Mouse (Mus musculus): ENCODE measurements around the gene Gm49388.

DNA sequence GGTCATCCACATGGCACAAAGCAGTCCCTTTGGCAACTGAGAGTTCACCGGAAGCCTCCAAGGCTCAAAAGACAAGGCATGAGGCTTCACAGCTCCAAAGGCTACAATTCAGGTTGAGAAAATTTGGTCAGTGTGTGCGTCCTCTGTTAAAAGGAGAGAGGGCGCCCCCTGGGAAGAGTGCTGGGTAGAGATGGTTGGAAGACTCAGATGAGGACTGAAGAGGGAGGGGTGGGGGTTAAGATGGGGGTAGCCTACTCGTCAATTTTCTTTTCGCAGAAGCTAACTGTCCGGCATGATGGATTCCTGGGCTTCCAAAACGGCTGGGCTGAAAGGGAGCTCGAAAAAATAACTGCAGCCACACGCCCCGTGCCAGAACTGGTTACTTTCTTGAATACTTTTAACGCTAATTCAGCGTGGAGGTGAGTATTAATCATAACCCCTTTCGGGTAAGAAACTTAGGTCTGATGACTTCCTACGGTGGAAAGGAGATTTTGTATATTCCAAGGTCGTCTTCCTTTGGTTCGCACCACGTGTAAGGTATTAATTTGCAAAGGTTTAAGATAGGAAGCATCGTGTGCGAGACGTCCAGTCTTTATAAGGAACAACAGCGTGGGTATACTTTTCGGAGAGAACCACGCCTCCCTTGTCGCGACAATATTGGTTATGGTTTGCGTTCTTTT lies 40.9 kb upstream of the Gm49388 start, which contains the start of gene Fbxl19:
- no peak for TF ChIP-seq CEBPB (IDR thresholded peaks at IDR 0.05; ENCODE audit: insufficient read depth, poor library complexity, severe bottlenecking)
- no peak for TF ChIP-seq POLR2A (IDR thresholded peaks at IDR 0.05; ENCODE audit: insufficient read length, low read depth)
- TF ChIP-seq TCF12 (IDR thresholded peaks at IDR 0.05; ENCODE audit: insufficient read depth, poor library complexity, severe bottlenecking), result no peak
- no peak for TF ChIP-seq USF1 (IDR thresholded peaks at IDR 0.05; ENCODE audit: low read depth)
- no peak for TF ChIP-seq MYOD1 (IDR thresholded peaks at IDR 0.05; ENCODE audit: control insufficient read depth in 1 of 3, insufficient read length in 2 of 3, low read depth in 2 of 3)
- TF ChIP-seq POLR2AphosphoS2 (IDR thresholded peaks at IDR 0.05; ENCODE audit: insufficient read length, low read depth), result no peak
- no peak for TF ChIP-seq MAX (IDR thresholded peaks at IDR 0.05; ENCODE audit: low read depth)
- TF ChIP-seq TCF3 (IDR thresholded peaks at IDR 0.05; ENCODE audit: insufficient read length, low read depth), result no peak
- no peak for TF ChIP-seq E2F4 (IDR thresholded peaks at IDR 0.05; ENCODE audit: insufficient read depth)
- TF ChIP-seq SRF (IDR thresholded peaks at IDR 0.05; ENCODE audit: control insufficient read depth, insufficient read length, low read depth), result no peak
- TF ChIP-seq MYOG (IDR thresholded peaks at IDR 0.05; ENCODE audit: control insufficient read depth in 1 of 3, insufficient read depth in 1 of 3, insufficient read length in 2 of 3, low read depth in 2 of 3), result no peak

Data from myocyte (in vitro differentiated cells).